Mouse (Mus musculus) thymus, postnatal 25 days (tissue): ENCODE measurements around the gene Atf7ip.

ENCODE experiments used
- DNase-seq: peaks from one replicate; pipeline ENCODE4 v3.0.0; 2022

Atf7ip gene

GRCm38 (mm10) chr6:136650664-136651063 is 144.7 kb downstream of the Atf7ip start:
- DNase-seq: no peak

- DNase-seq: no peak
These were observed 147.4 kb downstream of the Atf7ip start for GRCm38 (mm10) chr6:136653331-136653730.

- no peak for DNase-seq
These were observed 148.5 kb downstream of the Atf7ip start for GRCm38 (mm10) chr6:136654470-136654869.

GRCm38 (mm10) chr6:136655786-136656185 is 149.8 kb downstream of the Atf7ip start:
- DNase-seq: no peak

GRCm38 (mm10) chr6:136658303-136658702 is 152.3 kb downstream of the Atf7ip start:
- DNase-seq: no peak

- DNase-seq: no peak
These were observed 153.3 kb downstream of the Atf7ip start for GRCm38 (mm10) chr6:136659226-136659625.
